Mouse (Mus musculus) cortical plate, adult 2 months (tissue): ENCODE results near the gene Tmem87a.

ENCODE experiments used
- CTCF ChIP-seq: fragments of 200-500 bp; IDR thresholded peaks from 2 replicates; pipeline ENCODE4 v1.5.1; 2011; ENCODE audit warnings: mild to moderate bottlenecking, control low read depth, low read length; ENCODE audit not compliant: insufficient read depth; ENCODE audit errors: extremely low read depth
- POLR2A ChIP-seq: fragments of 200-500 bp; IDR thresholded peaks from 2 replicates; pipeline ENCODE4 v1.6.1; 2011; ENCODE audit warnings: mild to moderate bottlenecking, low read length, control low read depth; ENCODE audit not compliant: insufficient read depth; ENCODE audit errors: extremely low read depth

- TF ChIP-seq CTCF (no peak), POLR2A (no peak)
Measured at GRCm38 (mm10) chr2:120331575-120331974, 72.3 kb downstream of the Tmem87a start.
